Mouse (Mus musculus): ENCODE results near the gene Pabpc4.
"Not testable (repeated sequence)": the region's sequence is repeated elsewhere in the genome, so short reads cannot be mapped to it uniquely, and the experiment has no call there.

The Pabpc4 gene

DNA sequence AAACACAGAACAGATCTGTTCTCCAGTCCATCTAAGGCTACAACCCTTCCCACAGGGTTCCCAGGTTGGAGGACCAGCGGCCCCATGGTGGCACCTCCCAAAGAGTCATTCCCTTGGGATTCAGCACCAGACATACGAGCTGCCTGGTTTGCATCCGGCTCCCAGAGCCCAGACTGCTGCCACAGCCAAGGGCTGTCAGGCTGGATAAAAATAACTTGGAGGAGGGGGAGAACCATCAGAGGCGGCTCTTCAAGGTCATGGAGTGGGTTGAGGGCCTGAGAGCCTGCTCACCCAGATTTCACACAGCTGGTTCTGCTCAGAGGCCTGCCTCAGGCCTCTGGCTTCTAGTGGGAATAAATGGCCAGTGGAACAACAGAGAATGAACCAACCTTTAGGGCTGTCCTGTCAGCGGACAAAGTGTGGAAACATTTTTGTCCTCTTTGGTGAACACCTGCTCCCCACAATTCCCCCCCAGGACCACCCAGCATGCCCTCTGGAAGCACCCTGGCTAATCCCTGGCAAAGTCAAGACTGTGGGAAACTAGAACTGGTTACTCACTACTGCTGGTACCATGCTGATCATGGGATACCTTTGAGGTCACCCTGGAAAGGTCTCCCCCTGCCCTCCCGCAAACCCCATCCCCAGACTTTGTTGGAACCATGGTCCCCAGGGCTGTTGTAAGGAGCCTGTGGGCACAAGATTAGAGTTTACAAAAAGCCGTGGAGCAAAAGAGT, 14.8 kb upstream of the Pabpc4 start:
- no peak for DNase-seq (ENCODE audit: low read depth)

DNA sequence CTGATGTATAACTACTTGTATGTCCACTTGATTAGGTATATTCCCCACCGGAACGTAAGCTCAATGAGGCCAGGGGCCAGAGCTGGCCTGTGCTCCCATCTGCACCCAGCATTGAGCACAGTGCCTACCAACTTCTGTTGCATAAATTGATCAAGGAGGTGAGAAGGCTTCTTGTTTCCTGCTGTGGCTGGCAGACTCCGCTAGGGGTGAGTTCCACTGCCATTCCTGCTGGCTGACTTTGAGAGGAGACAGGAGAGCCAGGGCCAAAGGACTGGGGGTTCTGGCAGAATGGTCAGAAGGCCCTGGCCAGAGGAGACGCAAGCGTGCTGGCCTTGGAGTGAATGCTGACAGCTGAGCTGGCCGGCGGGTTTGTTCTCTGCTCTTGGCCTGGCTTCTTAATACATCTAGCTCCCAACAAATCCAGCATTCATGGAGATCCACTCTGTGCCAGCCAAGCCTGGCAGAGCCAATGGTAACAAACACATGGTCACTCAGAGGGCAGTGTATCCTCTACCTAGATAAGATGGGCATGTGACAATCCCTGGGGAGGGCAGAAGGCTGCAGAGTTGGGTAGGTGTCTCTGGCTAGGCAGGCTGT, 13.1 kb upstream of the Pabpc4 start:
- DNase-seq (ENCODE audit: low read depth): peak; percentile 88

DNA sequence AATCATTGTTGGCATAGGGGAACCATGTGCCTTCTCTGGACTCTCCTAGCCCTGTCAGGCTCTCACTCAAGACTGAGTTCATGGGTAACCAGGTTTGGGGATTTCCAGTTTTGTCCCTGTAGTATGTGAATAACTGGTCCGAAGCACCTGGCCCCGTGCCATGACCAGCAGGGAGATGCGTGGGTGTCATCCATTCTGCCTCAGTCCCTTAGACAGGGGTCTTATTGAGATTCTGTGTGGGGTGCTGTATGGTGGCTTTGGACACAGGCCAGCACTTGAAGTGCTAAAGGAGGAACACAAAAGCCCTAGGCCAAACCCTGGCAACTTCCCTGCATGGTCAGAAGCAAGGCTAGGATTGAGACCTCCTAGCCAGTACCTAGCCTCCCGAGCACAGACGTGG, 9.9 kb upstream of the Pabpc4 start:
- no peak for DNase-seq (ENCODE audit: low read depth)

DNA sequence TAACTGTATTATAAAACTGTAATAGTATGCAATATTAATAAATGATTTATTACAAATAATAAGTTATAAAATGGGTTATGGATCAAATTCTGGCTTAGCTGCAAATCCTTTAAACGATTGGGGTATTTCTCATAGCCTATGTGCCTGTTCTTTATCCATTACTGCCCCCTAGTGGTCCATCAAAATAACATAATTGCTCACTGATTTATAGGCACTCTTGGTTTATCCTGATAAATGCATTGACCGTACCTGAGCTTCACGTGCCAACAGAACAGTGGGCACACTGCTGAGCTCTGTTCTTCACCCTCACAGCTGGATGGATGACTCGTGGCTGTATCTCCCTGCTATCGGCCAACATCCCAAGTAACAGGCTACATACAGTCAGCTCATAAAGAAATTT, 7.5 kb upstream of the Pabpc4 start:
- DNase-seq (ENCODE audit: low read depth): no peak

DNA sequence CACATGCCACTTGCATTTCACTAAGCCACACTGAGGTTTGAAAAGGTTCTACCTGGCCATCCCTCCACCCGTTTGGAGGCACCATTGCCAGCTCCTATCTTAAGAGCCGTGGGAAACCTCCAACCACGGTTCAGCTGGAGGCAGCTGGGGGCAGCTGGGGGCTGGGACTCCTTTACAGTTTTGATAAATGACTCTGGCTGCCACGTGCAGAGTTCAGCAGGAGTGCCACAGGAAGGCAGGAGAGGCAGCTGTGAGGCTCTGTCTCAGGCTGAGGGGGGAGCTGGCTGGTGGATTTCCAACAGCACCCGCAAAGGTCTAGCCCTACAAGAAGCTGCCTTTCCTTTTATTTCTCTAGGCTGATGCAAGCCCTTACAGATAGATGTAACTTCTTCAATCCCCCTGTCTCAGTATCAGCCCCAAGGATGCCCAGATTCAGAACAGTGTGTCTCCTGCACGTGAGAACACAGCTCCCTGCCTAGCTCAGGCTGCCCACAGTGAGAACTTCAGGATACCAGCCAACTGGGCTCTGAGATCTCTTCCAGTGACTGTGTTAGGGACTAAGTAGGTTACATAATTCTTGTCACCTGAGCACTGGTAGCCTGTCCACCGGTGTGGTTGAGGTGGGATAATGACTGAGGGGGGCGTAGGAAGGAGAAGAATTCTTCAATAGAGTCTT, 1.9 kb upstream of the Pabpc4 start:
- DNase-seq (ENCODE audit: low read depth): no peak

DNA sequence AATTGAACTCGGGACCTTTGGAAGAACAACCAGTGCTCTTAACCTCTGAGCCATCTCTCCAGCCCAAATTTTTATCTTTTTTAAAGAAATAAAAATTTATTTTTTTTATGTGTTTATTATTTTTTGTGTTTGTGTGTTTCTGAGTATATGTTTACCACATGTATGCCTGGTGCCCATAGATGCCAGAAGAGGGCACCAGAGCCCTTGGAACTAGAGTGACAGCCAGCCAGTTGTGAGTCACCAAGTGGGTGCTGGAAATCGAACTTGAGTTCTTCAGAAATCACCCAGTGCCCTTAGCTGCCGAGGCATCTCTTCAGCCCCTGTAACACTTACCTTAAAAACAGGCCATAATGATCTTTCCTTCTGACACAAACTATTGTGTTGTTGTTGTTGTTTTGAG, 8.9 kb downstream of the Pabpc4 start:
- no peak for DNase-seq (ENCODE audit: low read depth)

DNA sequence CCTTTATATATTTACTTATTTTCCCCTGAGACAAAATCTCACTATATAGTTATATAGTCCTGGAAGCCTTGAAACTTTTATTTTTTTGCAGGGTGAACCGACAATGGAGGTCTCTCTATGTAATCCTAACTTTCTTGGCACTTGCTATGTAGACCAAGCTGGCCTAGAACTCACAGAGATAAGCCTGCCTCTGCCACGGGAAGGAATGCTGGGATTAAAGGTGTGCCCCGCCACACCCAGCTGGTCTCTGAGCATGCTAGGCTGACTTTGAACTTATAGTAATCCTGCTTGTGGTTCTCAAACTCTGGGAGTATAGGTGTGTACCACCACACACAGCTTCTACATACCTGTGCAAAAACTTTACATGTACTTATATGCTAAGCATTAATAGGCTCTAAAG, 18.0 kb downstream of the Pabpc4 start:
- DNase-seq (ENCODE audit: low read depth): no peak

DNA sequence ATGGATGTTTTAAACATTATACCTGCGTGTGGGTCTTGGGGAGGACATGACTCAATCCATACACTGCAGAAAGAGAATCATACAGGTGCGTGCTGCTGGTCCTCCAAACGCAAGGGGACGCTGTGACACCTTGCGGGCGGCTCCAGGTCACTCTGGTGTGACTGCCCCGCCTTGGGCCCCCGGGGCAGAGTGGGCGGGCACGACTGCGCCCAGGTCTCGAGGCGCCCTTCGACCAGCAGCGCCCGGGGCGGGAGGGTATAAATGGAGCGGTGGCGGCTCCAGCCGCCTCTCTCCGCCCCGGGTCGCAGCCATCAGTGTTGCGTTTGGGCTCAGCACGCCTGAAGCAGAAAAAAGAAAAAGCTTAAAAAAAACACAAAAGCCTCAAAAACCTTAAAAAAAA, 20.3 kb downstream of the Pabpc4 start:
- peak; percentile 70 for DNase-seq (ENCODE audit: low read depth)

DNA sequence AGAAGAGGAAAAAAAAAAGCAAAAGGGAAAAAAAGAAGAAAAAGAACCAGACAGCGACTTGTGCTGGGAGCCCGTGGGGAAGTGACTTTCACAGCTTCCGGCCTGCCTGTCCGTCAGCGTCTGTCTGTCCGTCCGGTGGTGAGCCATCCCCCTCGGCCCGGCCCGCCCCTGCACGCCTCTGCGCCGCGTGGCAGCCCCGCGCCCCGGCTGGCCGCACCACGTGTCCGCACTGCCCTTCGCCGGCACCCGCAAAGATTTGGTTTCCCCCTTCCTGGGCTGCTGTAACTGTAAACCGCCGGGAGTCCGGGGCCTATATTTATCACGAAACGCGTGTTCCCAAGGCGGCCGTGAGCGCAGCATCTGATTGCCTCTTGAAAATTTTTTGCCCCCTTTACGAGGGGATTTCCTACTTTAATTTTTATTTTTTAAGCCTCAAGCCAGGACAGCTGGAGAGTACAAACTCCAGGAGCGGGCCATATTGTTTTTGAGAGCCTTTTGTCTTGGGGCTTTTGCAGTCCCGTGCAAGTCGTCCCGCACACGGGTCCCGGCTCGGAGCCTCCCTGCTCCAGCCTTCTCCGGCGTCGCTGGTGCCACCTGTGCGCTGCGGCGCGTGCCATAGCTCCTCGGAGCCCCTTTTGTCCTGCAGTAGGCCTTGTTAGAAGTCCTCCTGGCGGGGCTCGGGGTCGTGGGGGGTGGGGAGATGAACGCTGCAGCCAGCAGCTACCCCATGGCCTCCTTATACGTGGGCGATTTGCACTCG, 20.9 kb downstream of the Pabpc4 start:
- DNase-seq (ENCODE audit: low read depth): not testable (repeated sequence)

DNA sequence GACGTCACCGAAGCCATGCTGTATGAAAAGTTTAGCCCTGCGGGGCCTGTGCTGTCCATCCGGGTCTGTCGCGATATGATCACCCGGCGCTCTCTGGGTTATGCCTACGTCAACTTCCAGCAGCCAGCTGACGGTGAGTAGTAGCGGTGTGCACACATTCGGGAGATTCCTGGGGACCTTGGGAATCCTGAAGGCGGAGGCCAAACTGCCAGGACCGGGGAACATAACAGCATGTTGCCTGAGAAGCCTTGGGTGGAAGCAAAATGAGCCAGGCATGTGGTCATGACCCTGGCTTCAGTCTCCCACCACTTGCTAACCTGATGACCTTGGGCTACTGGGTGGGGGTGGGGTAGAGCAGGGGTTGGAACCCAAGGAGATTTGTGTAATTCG, 21.5 kb downstream of the Pabpc4 start:
- not testable (repeated sequence) for DNase-seq (ENCODE audit: low read depth)

DNA sequence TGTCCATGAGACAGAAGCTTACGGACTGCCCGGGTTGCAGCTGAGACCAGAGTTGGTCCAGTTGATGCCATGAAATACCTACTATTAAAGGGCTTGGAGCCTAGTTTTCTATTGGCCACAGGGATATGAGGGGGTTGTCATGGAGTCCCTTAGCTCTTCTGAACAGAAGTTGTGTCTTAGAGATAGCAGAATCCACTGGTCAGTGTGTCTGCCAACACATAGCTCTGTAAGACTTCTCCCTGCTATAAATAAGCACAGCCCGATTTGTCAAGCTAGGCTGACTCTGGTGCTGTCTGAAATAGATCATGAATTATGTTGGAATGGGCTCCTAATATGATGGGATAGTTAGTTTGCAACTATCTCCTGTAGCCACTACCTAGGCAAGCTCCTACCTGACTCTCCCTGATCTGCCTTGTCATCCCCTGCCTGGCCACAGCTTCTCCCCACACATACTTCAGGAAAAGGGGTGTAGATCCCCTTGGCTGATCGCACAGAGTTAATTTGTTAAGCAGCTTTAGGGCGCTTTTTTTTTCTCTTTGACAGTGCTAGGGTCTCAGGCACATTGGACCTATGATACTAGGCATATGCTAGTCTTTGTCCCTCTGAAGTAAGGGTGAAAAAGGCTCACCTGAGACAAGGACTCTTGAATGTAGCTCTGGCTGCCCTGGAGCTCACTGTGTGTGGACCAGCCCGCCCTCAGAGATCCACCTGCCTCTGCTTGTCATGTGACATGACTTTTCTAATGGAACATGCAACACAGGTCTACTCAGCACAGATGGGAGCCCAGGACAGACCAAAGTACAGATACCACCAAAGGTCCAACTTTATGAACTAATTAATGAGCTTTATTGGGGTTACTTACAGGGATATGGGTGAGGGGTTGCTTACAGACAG, 22.8 kb downstream of the Pabpc4 start:
- no peak for DNase-seq (ENCODE audit: low read depth)

DNA sequence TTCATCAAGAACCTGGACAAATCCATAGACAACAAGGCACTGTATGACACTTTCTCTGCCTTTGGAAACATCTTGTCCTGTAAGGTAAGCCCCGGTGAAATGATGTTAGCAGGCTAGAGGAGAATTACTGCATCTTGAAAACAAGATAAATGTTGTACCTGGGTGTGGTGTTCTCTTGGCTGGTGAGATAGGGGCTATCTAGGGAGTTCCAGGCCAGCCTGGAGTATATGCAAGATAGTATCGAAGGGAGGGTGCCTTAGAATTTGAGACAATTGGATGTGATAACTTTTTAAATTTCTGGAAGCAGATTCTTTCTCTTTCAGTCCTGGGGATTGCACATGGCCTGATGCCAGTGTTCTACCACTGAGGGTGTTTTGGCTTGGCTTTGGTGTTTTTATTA, 24.6 kb downstream of the Pabpc4 start:
- no peak for DNase-seq (ENCODE audit: low read depth)

DNA sequence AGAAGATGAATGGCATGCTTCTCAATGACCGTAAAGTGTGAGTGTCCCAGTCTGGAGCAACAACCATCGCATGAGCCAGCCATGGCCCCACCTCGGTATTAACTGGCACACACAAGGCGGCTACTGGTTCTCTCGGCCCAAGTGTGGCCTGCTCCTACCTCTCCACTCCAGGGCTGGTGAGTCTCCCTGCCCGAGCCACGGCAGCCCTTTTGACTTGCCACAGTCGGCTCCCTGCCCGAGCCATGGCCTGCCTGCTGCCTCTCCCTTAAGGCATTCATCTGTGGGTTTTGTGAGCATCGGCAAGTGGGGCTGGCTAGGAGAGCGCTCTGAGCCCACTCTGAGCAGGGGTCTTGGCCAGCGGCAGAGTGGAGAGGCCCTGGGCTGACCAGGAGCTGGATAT, 26.9 kb downstream of the Pabpc4 start:
- DNase-seq (ENCODE audit: low read depth): no peak

DNA sequence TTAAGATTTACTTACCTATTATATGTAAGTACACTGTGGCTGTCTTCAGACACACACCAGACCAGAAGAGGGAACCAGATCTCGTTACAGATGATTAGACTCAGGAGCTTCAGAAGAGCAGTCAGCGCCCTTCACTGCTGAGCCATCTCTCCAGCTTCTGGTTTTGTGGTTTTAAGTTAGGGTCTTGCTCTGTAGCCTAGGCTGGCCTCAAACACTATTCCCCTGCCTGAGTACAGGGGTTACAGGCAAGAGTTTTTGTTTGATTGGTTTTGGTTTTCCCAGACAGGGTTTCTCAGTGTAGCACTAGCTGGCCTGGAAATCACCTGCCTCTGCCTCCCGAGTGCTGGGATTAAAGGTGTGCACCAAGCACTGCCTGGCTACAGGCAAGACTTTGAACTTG, 30.2 kb downstream of the Pabpc4 start:
- DNase-seq (ENCODE audit: low read depth): no peak

DNA sequence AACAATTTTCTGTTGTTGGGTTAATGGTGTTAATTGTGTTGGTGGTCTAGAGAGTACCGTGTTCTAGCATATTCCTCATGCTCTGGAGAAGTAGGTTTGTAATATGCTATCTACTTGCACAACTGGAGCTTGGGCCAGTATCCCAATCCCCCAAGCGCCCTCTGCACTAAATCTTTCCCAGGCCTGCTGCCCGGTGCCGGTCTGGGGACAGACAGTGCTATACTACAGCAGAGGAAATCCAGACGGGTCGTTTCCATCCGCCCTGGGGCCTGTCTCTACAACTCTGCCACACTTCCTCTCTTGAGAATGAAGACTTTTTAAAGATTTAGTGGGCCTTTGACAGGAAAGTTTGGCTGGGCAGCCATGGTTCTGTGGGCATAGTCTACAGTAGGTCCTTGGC, 30.8 kb downstream of the Pabpc4 start:
- DNase-seq (ENCODE audit: low read depth): no peak

DNA sequence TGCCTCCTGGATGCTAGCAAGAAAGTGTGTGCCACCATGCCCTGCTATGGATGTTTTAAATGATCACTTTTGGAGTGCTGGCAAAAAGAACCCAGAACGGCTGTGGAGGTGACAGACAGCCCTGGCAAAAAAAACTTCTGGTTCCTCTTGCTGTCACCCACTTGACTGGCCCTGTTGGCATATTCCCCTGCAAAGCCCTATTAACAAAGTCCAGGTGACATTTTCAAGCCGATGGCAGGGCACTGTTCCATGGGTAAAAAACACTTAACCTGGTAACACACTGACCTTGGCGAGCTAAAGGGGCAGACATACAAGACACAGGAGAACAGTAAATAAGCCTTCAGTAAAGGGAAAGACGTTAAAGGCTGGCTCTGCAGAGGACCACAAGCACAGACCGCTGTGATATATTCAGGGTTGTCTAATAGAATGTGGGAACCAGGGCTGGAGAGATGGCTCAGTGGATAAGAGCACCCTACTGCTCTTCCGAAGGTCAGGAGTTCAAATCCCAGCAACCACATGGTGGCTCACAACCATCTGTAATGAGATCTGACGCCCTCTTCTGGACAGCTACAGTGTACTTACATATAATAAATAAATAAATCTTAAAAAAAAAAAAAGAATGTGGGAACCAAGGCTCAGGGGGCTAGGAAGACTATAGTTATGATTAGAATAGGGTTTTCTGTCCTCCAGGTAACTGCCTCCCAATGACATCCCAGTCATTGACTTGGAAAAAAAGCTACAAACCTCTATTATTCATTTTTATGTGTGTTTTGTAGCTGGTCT, 31.7 kb downstream of the Pabpc4 start:
- DNase-seq (ENCODE audit: low read depth): no peak

DNA sequence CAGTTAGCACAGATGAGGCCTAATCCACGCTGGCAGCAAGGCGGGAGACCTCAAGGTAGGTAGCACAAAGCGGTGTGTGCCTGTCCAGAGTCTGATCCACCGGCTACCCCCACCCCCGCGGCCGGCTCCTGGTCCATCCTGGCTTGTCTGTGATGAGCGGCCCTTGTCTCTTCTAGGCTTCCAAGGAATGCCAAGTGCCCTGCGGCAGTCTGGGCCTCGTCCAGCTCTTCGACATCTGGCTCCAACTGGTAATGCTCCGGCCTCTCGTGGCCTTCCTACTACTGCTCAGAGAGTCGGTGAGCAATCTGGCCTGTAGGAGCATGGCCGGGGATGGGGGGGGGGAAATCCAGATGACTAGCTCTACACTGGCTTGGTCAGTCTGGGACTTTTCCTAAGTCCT, 32.9 kb downstream of the Pabpc4 start:
- DNase-seq (ENCODE audit: low read depth): not testable (repeated sequence)

DNA sequence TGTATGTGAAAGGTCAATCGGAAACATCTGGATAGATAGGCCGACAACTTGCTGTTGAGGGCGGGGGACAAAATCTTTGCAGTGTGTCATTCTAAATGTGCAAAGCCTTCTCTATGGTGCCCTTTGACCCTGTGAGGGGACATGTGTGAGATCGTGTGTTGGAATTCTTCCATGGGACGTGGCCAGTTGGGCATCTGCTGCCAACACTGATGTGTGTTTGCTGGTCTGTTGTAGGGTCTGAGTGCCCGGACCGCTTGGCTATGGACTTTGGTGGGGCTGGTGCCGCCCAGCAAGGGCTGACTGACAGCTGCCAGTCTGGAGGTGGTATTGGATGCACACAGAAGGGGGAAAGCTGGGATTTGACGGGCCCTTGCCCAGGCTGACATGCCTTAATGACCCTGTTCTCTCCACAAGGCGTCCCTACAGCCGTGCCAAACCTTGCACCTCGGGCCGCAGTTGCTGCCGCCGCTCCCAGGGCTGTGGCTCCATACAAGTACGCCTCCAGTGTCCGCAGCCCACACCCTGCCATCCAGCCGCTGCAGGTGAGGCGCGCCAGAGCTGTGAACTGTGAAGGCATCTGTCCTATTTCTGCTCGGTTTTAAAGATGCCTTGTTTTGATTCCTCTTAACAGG, 33.5 kb downstream of the Pabpc4 start:
- DNase-seq (ENCODE audit: low read depth): no peak

DNA sequence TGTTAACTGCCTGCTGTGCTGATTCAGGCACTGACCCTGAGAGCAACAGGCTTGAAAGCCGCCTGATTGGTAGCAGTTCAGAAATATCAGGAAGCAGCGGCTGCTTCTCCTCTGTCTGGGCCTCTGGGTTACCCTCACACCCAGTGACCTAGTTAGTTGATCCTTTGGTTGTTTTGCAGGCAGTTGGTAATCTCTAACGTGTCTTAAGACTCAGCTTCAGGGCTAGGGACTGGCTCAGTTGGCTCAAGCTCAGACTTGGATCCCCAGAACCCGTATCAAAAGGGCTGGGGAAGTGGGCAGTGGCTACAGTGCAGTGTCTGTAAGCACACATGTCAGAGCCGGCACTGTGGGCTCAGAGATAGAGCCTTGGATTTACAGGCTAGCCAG, 34.0 kb downstream of the Pabpc4 start:
- DNase-seq (ENCODE audit: low read depth): no peak

DNA sequence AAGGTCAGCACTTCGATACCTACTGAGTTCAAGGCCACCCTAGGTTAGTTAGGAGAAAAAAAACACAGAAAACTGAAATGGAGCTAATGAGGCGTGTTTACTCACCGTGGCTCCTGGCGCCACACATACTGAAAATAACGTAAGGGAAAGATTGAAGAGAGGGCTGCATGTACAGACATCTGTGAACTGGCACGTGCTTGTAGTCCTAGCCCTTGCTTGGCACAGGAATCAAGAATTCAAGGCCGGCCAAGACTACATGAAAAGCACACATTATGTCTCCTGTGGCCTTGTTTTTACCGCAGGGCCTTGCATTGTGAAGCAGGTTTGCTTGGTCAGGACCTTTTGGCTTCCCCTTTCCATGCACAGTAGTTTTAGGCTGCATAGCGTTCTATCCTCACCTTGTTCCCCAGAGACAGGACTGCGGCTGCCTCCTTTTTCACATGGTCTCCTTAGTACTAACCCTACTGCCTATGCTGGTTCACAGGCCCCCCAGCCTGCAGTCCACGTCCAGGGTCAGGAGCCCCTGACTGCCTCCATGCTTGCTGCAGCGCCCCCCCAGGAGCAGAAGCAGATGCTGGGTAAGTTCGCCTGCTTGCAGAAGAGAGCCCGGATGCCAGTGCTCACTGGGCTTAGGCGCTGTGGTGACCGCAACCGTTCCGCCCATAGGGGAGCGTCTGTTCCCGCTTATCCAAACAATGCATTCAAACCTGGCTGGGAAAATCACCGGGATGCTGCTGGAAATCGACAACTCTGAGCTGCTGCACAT, 35.2 kb downstream of the Pabpc4 start:
- DNase-seq (ENCODE audit: low read depth): no peak
